Mouse (Mus musculus) heart, adult 2 months (tissue): ENCODE results near the gene Pla2g6.

ENCODE experiments used
- CTCF ChIP-seq: fragments of 200-600 bp; IDR thresholded peaks from 2 replicates; pipeline ENCODE4 v1.8.1; 2022; ENCODE audit warnings: antibody characterized with exemption, mild to moderate bottlenecking, moderate library complexity
- EP300 ChIP-seq: fragments of 200-500 bp; IDR thresholded peaks from 2 replicates; pipeline ENCODE4 v1.6.1; 2011; ENCODE audit warnings: low read depth, low read length, control low read depth; ENCODE audit not compliant: insufficient read depth
- POLR2A ChIP-seq: fragments of 200-500 bp; IDR thresholded peaks from 2 replicates; pipeline ENCODE4 v1.6.1; 2011; ENCODE audit warnings: mild to moderate bottlenecking, low read depth, low read length, control low read depth; ENCODE audit not compliant: insufficient read depth

GRCm38 (mm10) chr15:79360371-79360770 lies 32.2 kb upstream of the Pla2g6 start:
- TF ChIP-seq CTCF: no peak
- no peak for TF ChIP-seq POLR2A
- no peak for TF ChIP-seq EP300
